ENCODE assay signal across 9 mouse cellular contexts in the genomic region with DNA sequence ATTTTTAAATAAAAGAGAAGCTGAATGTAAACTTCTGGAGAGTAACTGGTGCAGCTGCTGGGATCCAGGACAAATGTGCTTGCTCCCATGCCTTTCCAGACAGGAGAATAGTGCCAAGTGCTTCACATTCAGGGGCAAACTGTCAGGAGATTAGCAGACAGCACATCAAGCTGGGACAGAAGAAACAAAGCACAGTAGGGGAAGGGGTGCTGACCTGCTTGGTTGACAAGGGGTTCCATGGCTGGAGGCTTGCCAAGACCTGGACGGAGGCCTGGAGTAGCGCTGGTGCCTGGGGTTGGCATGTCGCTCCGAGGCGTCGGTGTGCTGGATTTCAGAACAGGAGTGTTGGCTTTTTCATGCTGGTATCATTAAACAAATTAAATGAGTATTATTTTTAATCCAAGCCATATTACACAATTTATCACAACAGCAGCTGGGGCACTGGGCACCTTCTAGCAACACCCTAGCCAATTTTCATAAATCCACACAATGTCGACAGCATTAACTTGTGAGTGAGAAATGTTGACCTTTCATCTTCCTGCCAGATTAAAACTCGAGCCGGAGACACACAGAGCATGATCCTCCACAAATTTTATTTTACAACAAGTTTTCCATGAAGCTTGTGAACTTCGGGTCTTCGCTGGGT.
DNase-seq lines count a peak whose midpoint lies in the region; ATAC-seq and TF ChIP-seq lines count a peak whose summit lies in the region.
"Had no signal": no experiment of that assay in that cellular context is flagged by ENCODE, and none has a peak within 500 bp of the region (broad histone marks: within the 10 kb centered on the region; RNA-seq: fewer than 3 reads in every experiment).

No protein-coding gene starts in this region.

- peak; percentile 15 for DNase-seq in kidney, postnatal 10 days
- peak; percentile 92 for DNase-seq in brain, embryonic 14.5 days (ENCODE audit: low read depth)
- peak; percentile 43 for DNase-seq in forebrain, postnatal 0 days
- peak; percentile 18 for DNase-seq in lung, postnatal 10 days

- H3K4me2 ChIP-seq in kidney, embryonic 16.5 days (replicated peaks; ENCODE audit: low read depth, low read length) = no peak overlapping the region
- H3K4me2 ChIP-seq in forebrain, postnatal 0 days (ENCODE audit: low read depth) = no peak overlapping the region
- no peak overlapping the region for H3K4me2 ChIP-seq in liver, embryonic 12.5 days
- H3K4me2 ChIP-seq: limb, embryonic 15.5 days had no signal

- TF ChIP-seq CTCF in brain, embryonic 14.5 days (IDR thresholded peaks at IDR 0.05; ENCODE audit: borderline replicate concordance, extremely low read depth, insufficient read depth, insufficient read length) = no peak
- TF ChIP-seq CTCF in forebrain, postnatal 0 days (IDR thresholded peaks at IDR 0.05; ENCODE audit: low read depth) = no peak

- H3K36me3 ChIP-seq in kidney, embryonic 16.5 days (ENCODE audit: insufficient read depth, low read length) = peaks cover 55% of the 10 kb centered on the region
- H3K36me3 ChIP-seq in forebrain, postnatal 0 days (ENCODE audit: insufficient read depth) = peaks cover 18% of the 10 kb centered on the region; the same call in 1 of the 2 replicates
- peaks cover 59% of the 10 kb centered on the region for H3K36me3 ChIP-seq in liver, embryonic 12.5 days

- H3K9ac ChIP-seq in kidney, embryonic 16.5 days (replicated peaks; ENCODE audit: low read length) = no peak overlapping the region
- no peak overlapping the region for H3K9ac ChIP-seq in forebrain, postnatal 0 days
- no peak overlapping the region for H3K9ac ChIP-seq in liver, embryonic 12.5 days
- H3K9ac ChIP-seq: limb, embryonic 15.5 days had no signal

- H3K27me3 ChIP-seq in kidney, embryonic 16.5 days (ENCODE audit: insufficient read depth, low read length) = no peaks in the 10 kb centered on the region
- no peaks in the 10 kb centered on the region for H3K27me3 ChIP-seq in forebrain, postnatal 0 days (ENCODE audit: insufficient read depth, low read length)
- no peaks in the 10 kb centered on the region for H3K27me3 ChIP-seq in liver, embryonic 12.5 days (replicated peaks)
- H3K27me3 ChIP-seq: limb, embryonic 15.5 days had no signal

- H3K27ac ChIP-seq in kidney, embryonic 16.5 days (ENCODE audit: low read length) = no peak overlapping the region
- no peak overlapping the region for H3K27ac ChIP-seq in forebrain, postnatal 0 days (ENCODE audit: low read depth, low read length)
- H3K27ac ChIP-seq in liver, embryonic 12.5 days = no peak overlapping the region
- H3K27ac ChIP-seq: heart, adult 2 months; limb, embryonic 15.5 days had no signal

- TF ChIP-seq POLR2A in brain, embryonic 14.5 days (IDR thresholded peaks at IDR 0.05; ENCODE audit: borderline replicate concordance, extremely low read depth, insufficient read depth, insufficient read length, poor library complexity, severe bottlenecking) = no peak

- ATAC-seq in kidney, embryonic 16.5 days (ENCODE audit: low FRiP score, low TSS enrichment) = no peak
- peak; percentile 56 for ATAC-seq in forebrain, postnatal 0 days
- no peak for ATAC-seq in liver, embryonic 12.5 days
- ATAC-seq in activated CD4-positive, CD25-positive, alpha-beta regulatory T cell, adult 4 months = no peak

- H3K9me3 ChIP-seq in kidney, embryonic 16.5 days (ENCODE audit: low read length) = no peaks in the 10 kb centered on the region
- no peaks in the 10 kb centered on the region for H3K9me3 ChIP-seq in forebrain, postnatal 0 days (ENCODE audit: low read length)
- H3K9me3 ChIP-seq in liver, embryonic 12.5 days (replicated peaks) = no peaks in the 10 kb centered on the region
- H3K9me3 ChIP-seq: limb, embryonic 15.5 days had no signal

- no peak overlapping the region for H3K4me3 ChIP-seq in kidney, embryonic 16.5 days (ENCODE audit: low read length)
- H3K4me3 ChIP-seq in forebrain, postnatal 0 days (ENCODE audit: low read depth, low read length) = no peak overlapping the region
- no peak overlapping the region for H3K4me3 ChIP-seq in liver, embryonic 12.5 days
- H3K4me3 ChIP-seq: heart, adult 2 months; limb, embryonic 15.5 days had no signal

- no peaks in the 10 kb centered on the region for H3K4me1 ChIP-seq in kidney, embryonic 16.5 days (ENCODE audit: insufficient read depth, low read length)
- H3K4me1 ChIP-seq in forebrain, postnatal 0 days (ENCODE audit: insufficient read depth) = no peaks in the 10 kb centered on the region
- no peaks in the 10 kb centered on the region for H3K4me1 ChIP-seq in liver, embryonic 12.5 days
- H3K4me1 ChIP-seq: limb, embryonic 15.5 days had no signal

- 82% methylated on average over 11 of the region's 11 CpGs for WGBS in kidney, embryonic 16.5 days
- WGBS in forebrain, postnatal 0 days = 31% methylated on average over 11 of the region's 11 CpGs
- WGBS in liver, embryonic 12.5 days (ENCODE audit: insufficient replicate concordance) = 86% methylated on average over 11 of the region's 11 CpGs

Comparison
In these comparisons a context has a peak if more than half of its experiments do, and no peak if none do; other contexts are left out.
1. DNase-seq: peak in every context shown above with its lines; median percentile 92 in brain, embryonic 14.5 days; 43 in forebrain, postnatal 0 days; 18 in lung, postnatal 10 days; 15 in kidney, postnatal 10 days.